Mouse (Mus musculus): ENCODE measurements at regions not wholly inside any gene's neighbourhood (a gene's known extent, or its start where the extent isn't known, plus 50 kb on each side); places are given as distances from the start of the nearest gene placed in this dataset.

DNA sequence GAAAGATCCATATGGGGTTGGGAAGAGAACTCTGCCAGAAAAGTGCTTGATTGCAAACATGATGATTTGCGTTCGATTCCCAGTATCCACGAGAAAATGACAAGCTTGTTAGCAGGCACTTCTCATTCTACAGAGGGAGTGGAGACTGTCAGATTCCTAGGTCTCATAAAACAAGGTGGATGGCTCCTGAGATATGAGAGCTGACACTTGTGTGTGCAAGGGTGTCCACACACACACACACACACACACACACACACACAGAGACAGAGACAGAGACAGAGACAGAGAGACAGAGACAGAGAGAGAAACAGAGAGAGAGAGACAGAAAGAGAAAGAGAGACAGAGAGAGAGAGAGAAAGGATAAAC, 585.4 kb downstream of the Cdk5rap2 start:
- no peaks in the 10 kb centered on the region for H3K27me3 ChIP-seq
- no peak overlapping the region for H3K9ac ChIP-seq
- no peaks in the 10 kb centered on the region for H3K36me3 ChIP-seq (replicated peaks)
- H3K4me1 ChIP-seq, result peaks cover 17% of the 10 kb centered on the region
- H3K9me3 ChIP-seq, result no peaks in the 10 kb centered on the region
- H3K4me3 ChIP-seq (replicated peaks), result no peak overlapping the region
- 22% methylated on average over 3 of the region's 3 CpGs for WGBS
- no peak overlapping the region for H3K4me2 ChIP-seq
- ATAC-seq (ENCODE audit: low FRiP score), result no peak
- peak overlapping the region; percentile 33; the same call in 1 of the 2 replicates for H3K27ac ChIP-seq

DNA sequence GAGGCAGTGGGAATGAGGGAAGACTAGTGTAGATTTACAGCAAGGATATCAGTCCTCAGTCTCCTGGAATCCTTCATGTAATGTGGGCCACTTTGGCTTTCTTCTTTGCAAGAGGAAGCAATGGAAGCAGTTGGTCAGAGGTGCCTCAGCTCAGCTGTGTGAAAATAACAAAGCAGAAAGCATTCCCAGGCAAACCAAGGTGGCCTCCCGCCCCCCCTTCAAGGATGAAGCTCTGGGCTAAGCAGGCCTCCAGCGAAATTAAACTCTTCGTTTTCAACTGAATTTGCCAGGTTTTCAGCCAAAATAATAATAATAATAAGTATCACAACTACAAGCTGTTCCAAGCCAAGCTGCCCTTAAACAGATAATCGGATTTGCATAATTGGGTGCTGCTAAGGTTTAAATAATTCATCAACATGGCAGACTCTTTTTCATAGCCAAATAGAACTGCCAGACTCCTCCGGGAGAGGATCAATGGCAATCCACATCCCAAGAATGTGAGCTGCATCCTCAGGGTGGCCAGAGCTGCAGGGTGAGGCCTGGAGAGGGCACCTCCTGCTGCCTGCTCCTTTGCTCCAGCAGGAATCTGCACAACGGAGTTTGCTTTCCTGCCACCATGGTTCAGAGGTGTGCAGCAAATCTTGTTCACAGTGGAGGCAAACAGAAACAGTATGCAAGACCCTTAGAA, 585.9 kb downstream of the Cdk5rap2 start:
- ATAC-seq (ENCODE audit: low FRiP score), result peak; percentile 76
- WGBS, result 7% methylated on average over 6 of the region's 6 CpGs
- H3K9me3 ChIP-seq, result no peaks in the 10 kb centered on the region
- no peaks in the 10 kb centered on the region for H3K36me3 ChIP-seq (replicated peaks)
- peak overlapping the region; percentile 36; the same call in 1 of the 2 replicates for H3K27ac ChIP-seq
- no peak overlapping the region for H3K9ac ChIP-seq
- H3K4me2 ChIP-seq, result no peak overlapping the region
- H3K4me1 ChIP-seq, result peaks cover 17% of the 10 kb centered on the region
- no peak overlapping the region for H3K4me3 ChIP-seq (replicated peaks)
- no peaks in the 10 kb centered on the region for H3K27me3 ChIP-seq

DNA sequence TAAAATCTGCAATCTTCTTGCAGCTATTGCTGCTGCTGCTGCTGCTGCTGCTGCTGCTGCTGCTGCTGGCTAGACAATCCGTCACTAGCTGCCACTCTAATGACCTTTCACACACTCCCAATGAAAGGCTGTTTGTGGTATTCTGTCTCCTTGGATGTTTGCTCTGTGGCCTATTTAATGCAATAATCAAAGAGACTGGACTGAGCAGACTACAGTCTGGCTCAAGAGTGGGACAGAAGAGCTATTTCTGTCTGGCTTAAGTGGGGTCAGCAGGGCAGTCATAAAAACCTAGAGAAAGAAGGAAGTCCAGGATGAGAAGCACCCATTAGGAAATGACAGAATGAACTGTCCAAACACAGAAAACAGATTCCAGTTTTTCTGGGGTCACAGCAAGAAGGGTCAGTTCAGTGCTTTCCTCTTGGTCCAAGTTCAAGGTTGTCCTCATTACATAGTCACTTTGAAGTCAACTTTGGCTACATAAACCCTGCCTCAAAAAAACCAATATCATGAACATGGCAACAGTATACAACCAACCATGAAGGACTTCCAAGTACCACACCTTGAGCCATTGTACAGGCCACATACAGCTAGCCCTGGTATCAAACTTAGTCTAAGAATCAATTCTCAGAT, 586.8 kb downstream of the Cdk5rap2 start:
- H3K36me3 ChIP-seq (replicated peaks), result no peaks in the 10 kb centered on the region
- 0 out of 2 replicates have a peak overlapping the region, but pooled peaks have one; percentile 36 for H3K27ac ChIP-seq
- peak; percentile 67; the same call in 1 of the 2 replicates for ATAC-seq (ENCODE audit: low FRiP score)
- no peaks in the 10 kb centered on the region for H3K27me3 ChIP-seq
- no peak overlapping the region for H3K4me2 ChIP-seq
- 0% methylated on average over 1 of the region's 1 CpGs for WGBS
- H3K4me1 ChIP-seq, result peaks cover 17% of the 10 kb centered on the region
- no peaks in the 10 kb centered on the region for H3K9me3 ChIP-seq
- H3K9ac ChIP-seq, result no peak overlapping the region
- H3K4me3 ChIP-seq (replicated peaks), result no peak overlapping the region

DNA sequence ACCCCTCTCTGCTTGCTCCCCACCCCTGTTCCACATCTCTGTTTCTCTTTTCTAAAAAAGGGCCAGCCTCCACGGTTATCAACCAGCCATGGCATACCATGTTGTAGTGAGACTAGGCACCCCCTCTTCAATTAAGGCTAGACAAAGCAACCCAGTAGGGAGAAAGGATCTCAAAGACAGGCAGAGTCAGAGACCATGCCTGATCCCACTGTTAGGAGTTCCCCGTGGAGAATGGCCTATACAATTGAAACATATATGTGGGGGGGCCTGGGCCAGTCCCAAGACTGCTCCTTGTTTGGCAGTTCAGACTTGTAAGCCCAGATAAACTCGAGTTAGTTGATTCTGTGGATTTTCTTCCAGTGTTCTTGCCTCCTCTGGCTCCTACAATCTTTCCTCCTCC, 591.4 kb downstream of the Cdk5rap2 start:
- no peak for ATAC-seq (ENCODE audit: low FRiP score)
- H3K27ac ChIP-seq, result no peak overlapping the region
- no peaks in the 10 kb centered on the region for H3K27me3 ChIP-seq
- no peak overlapping the region for H3K4me3 ChIP-seq (replicated peaks)
- H3K9me3 ChIP-seq, result no peaks in the 10 kb centered on the region
- H3K9ac ChIP-seq, result no peak overlapping the region
- H3K36me3 ChIP-seq (replicated peaks), result no peaks in the 10 kb centered on the region
- H3K4me2 ChIP-seq, result no peak overlapping the region
- 7% methylated on average over 3 of the region's 3 CpGs for WGBS
- H3K4me1 ChIP-seq, result peaks cover 8% of the 10 kb centered on the region; the same call in 1 of the 2 replicates

DNA sequence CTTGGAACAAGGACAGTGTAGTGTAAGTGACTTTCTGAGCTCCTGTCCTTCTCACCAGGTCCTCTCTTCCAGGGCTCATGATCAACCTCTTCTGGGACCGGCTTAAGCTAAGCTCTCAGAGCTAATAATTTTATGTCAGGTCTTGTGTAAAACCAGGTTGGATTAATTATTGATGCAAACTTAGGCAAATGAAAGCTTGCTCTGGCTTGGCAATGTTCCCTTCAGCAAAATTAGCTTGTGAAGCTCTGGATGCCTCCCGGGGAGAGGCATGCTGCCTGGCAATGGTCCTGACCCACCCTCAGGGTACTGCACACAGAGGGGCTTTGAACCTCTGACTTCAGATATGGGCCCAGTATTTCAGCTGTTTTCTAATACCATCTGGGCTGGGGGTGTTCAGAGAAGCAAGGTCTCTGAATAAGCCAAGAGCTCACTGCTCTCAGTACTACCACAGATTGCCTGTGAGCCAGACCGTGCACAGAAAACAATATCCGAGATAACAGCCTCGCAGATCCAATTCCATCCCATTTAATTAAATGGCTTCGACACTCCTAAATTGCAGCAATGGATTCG, 624.7 kb downstream of the Cdk5rap2 start:
- Histone ChIP-seq H3K9ac (no peak overlapping the region), H3K27ac (no peak overlapping the region), H3K4me1 (no peaks in the 10 kb centered on the region), H3K36me3 (replicated peaks) (no peaks in the 10 kb centered on the region), H3K4me3 (replicated peaks) (no peak overlapping the region), H3K9me3 (no peaks in the 10 kb centered on the region), H3K27me3 (no peaks in the 10 kb centered on the region), H3K4me2 (no peak overlapping the region)
- ATAC-seq (ENCODE audit: low FRiP score), result no peak
- 91% methylated on average over 7 of the region's 7 CpGs for WGBS

DNA sequence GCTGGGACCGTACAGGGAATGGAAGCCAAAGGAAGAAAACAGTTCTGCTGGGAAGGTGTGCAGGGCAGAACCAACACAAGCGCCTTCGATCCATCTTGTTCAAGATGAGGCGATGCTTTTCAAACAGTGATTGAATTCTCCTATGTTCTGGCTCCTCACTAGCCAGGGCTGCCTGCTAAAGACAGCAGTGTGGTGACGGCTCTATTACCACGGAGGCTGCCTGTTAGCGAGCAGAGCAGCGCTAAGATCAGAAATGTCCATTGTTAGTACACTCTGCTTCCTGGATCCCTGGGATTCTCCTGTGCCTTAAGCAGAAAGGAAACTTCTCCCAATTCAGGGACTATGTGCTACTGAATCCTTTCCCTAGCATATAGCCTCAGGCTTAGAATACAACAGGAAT, 629.0 kb downstream of the Cdk5rap2 start:
- H3K4me3 ChIP-seq (replicated peaks), result no peak overlapping the region
- no peak overlapping the region for H3K27ac ChIP-seq
- no peaks in the 10 kb centered on the region for H3K9me3 ChIP-seq
- ATAC-seq (ENCODE audit: low FRiP score), result no peak
- no peaks in the 10 kb centered on the region for H3K27me3 ChIP-seq
- no peaks in the 10 kb centered on the region for H3K36me3 ChIP-seq (replicated peaks)
- WGBS, result 77% methylated on average over 8 of the region's 8 CpGs
- no peak overlapping the region for H3K4me2 ChIP-seq
- H3K4me1 ChIP-seq, result no peaks in the 10 kb centered on the region
- H3K9ac ChIP-seq, result no peak overlapping the region

DNA sequence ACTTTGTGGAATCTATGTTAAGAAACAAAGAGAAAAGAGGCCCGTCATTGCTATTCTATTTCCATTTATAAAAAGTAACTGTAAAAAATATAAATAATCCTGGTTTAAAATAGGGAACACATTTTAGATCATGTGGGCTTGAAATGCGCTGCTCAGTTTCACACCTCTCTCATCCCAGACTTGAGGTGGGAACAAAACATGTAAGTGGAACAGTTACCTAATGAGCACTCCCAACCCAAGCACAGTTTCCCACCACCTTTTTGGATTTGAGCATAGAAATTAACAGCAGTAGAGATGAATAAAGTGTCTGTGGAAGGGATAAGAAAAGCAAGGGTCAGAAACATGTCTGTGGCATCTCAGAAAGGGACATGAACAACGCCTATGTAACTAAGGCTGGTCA, 648.4 kb downstream of the Cdk5rap2 start:
- Histone ChIP-seq H3K4me2 (no peak overlapping the region), H3K27me3 (no peaks in the 10 kb centered on the region), H3K9ac (no peak overlapping the region), H3K9me3 (no peaks in the 10 kb centered on the region), H3K27ac (no peak overlapping the region), H3K4me1 (no peaks in the 10 kb centered on the region), H3K36me3 (replicated peaks) (no peaks in the 10 kb centered on the region), H3K4me3 (replicated peaks) (no peak overlapping the region)
- 89% methylated on average over 3 of the region's 3 CpGs for whole genome bisulfite sequencing
- ATAC-seq (ENCODE audit: low FRiP score), result no peak

DNA sequence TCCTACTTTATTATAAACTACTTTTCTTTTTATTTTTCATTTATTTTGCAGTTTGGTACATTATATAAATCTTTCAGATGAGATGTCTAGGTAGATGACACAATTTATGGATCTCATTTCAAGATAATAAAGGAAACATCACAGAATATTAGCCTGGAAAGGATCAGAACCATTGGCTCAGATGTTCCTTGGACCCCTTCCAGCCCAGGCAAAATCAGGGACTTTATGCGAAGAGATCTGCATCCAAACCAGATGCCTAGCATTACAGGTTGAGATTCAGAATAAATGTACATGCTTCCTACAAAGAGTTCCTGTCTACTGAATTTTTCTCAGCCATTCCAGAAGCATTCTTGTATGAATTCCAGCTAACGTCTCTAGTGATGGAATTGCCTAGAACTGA, 650.6 kb downstream of the Cdk5rap2 start:
- WGBS, result 85% methylated on average over 2 of the region's 2 CpGs
- Histone ChIP-seq H3K36me3 (replicated peaks) (no peaks in the 10 kb centered on the region), H3K4me1 (no peaks in the 10 kb centered on the region), H3K9ac (no peak overlapping the region), H3K9me3 (no peaks in the 10 kb centered on the region), H3K4me3 (replicated peaks) (no peak overlapping the region), H3K4me2 (no peak overlapping the region), H3K27me3 (no peaks in the 10 kb centered on the region), H3K27ac (no peak overlapping the region)
- ATAC-seq (ENCODE audit: low FRiP score), result no peak

DNA sequence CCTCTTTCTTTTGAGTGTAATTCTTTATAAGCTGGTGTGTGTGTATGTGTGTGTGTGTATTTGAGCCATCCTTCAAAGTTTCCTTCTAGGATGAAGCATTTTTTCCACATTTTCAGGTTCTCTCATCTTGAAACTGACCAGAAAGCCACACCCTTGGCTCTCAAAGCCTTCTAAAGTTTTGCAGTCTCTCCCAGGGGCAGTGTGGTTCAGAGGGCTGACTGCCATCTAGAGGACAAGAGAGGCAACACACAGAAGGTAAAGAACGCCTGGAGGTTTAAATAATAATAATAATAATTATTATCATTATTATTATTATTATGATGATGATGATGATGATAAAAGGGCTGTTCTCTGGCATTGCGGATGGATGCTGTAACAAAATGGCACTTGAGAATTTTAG, 655.7 kb downstream of the Cdk5rap2 start:
- Histone ChIP-seq H3K4me3 (replicated peaks) (no peak overlapping the region), H3K27me3 (no peaks in the 10 kb centered on the region), H3K4me1 (no peaks in the 10 kb centered on the region), H3K27ac (no peak overlapping the region), H3K4me2 (no peak overlapping the region), H3K36me3 (replicated peaks) (no peaks in the 10 kb centered on the region), H3K9ac (no peak overlapping the region), H3K9me3 (no peaks in the 10 kb centered on the region)
- 74% methylated on average over 2 of the region's 2 CpGs for WGBS
- ATAC-seq (ENCODE audit: low FRiP score), result no peak

GRCm38 (mm10) chr4:69753086-69753485, 657.2 kb downstream of the Cdk5rap2 start:
- ATAC-seq (ENCODE audit: low FRiP score), result no peak
- no peak overlapping the region for H3K4me3 ChIP-seq (replicated peaks)
- no peaks in the 10 kb centered on the region for H3K36me3 ChIP-seq (replicated peaks)
- H3K4me2 ChIP-seq, result no peak overlapping the region
- WGBS, result 86% methylated on average over 3 of the region's 3 CpGs
- H3K4me1 ChIP-seq, result no peaks in the 10 kb centered on the region
- H3K9ac ChIP-seq, result no peak overlapping the region
- H3K9me3 ChIP-seq, result no peaks in the 10 kb centered on the region
- no peaks in the 10 kb centered on the region for H3K27me3 ChIP-seq
- H3K27ac ChIP-seq, result no peak overlapping the region

GRCm38 (mm10) chr4:69739833-69740510, 670.3 kb downstream of the Cdk5rap2 start:
- WGBS, result 85% methylated on average over 7 of the region's 7 CpGs
- Histone ChIP-seq H3K9ac (no peak overlapping the region), H3K4me1 (no peaks in the 10 kb centered on the region), H3K4me3 (replicated peaks) (no peak overlapping the region), H3K4me2 (no peak overlapping the region), H3K36me3 (replicated peaks) (no peaks in the 10 kb centered on the region), H3K27ac (no peak overlapping the region), H3K27me3 (no peaks in the 10 kb centered on the region), H3K9me3 (no peaks in the 10 kb centered on the region)
- no peak for ATAC-seq (ENCODE audit: low FRiP score)

Data from forebrain, embryonic 12.5 days (tissue).